ENCODE assay signal across 9 mouse cellular contexts in the genomic region with DNA sequence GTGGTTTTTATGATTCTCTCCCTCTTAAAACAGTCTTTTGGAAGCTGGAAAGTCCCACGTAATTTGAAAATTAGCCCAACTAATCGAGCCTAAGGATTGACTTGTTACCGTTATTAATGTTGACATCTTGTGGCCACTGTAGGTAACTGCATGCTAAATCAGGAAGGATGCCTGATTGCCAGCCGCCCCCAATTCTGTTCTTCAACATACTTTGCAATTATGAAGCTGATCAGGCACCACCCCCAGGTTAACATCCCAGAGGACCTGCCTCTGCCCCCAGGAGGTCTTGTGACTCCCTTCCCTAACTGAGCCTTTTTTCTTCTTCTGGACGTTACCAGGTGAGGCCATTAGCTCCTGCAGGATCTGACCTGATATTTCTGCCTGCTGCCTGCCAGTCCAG. TPM values are rescaled to one million over a fixed set of nuclear protein-coding genes. Genes with fewer than 3 reads are reported as not detected.
DNase-seq lines count a peak whose midpoint lies in the region; ATAC-seq lines count a peak whose summit lies in the region.
"Had no signal": no experiment of that assay in that cellular context is flagged by ENCODE, and none has a peak within 500 bp of the region (broad histone marks: within the 10 kb centered on the region; RNA-seq: fewer than 3 reads in every experiment).

No protein-coding gene starts in this region.

- ATAC-seq in hindbrain, embryonic 11.5 days (ENCODE audit: low FRiP score): no peak
- ATAC-seq in hindbrain, embryonic 12.5 days (ENCODE audit: low FRiP score): no peak
- ATAC-seq in embryonic facial prominence, embryonic 14.5 days (ENCODE audit: low read depth): no peak

- H3K4me3 ChIP-seq in hindbrain, embryonic 11.5 days (ENCODE audit: low read depth, low read length): no peak overlapping the region
- H3K4me3 ChIP-seq in hindbrain, embryonic 12.5 days: no peak overlapping the region
- H3K4me3 ChIP-seq in embryonic facial prominence, embryonic 14.5 days (ENCODE audit: low read depth, low read length): no peak overlapping the region

- WGBS in hindbrain, embryonic 11.5 days: 37% methylated on average over 5 of the region's 5 CpGs
- WGBS in hindbrain, embryonic 12.5 days: 39% methylated on average over 5 of the region's 5 CpGs
- 13% methylated on average over 5 of the region's 5 CpGs for WGBS in embryonic facial prominence, embryonic 14.5 days

- H3K27ac ChIP-seq in hindbrain, embryonic 11.5 days (ENCODE audit: low read depth, low read length): no peak overlapping the region
- no peak overlapping the region for H3K27ac ChIP-seq in hindbrain, embryonic 12.5 days
- H3K27ac ChIP-seq in embryonic facial prominence, embryonic 14.5 days (replicated peaks; ENCODE audit: low read depth, low read length): no peak overlapping the region

- H3K36me3 ChIP-seq in hindbrain, embryonic 11.5 days (ENCODE audit: control insufficient read depth, insufficient read depth, low read length): no peaks in the 10 kb centered on the region
- H3K36me3 ChIP-seq in hindbrain, embryonic 12.5 days: no peaks in the 10 kb centered on the region
- no peaks in the 10 kb centered on the region for H3K36me3 ChIP-seq in embryonic facial prominence, embryonic 14.5 days (ENCODE audit: control insufficient read depth, insufficient read depth, low read length)

- no peaks in the 10 kb centered on the region for H3K9me3 ChIP-seq in hindbrain, embryonic 11.5 days (ENCODE audit: control insufficient read depth, low read length)
- H3K9me3 ChIP-seq in hindbrain, embryonic 12.5 days (replicated peaks): no peaks in the 10 kb centered on the region
- H3K9me3 ChIP-seq in embryonic facial prominence, embryonic 14.5 days (ENCODE audit: control insufficient read depth, low read length): no peaks in the 10 kb centered on the region

- H3K9ac ChIP-seq in hindbrain, embryonic 11.5 days (ENCODE audit: low read depth, low read length): no peak overlapping the region
- H3K9ac ChIP-seq in hindbrain, embryonic 12.5 days: no peak overlapping the region; the same call in 1 of the 2 replicates
- no peak overlapping the region for H3K9ac ChIP-seq in embryonic facial prominence, embryonic 14.5 days (ENCODE audit: low read depth, low read length)

- peak; percentile 35 for DNase-seq in hindbrain, embryonic 11.5 days (ENCODE audit: low spot score)
- DNase-seq in 3T3-L1 (ENCODE audit: low read depth, low spot score) (peak; percentile 57), R1 (ENCODE audit: low read depth, low spot score) (peak; percentile 51)
- peak; percentile 66 for DNase-seq in embryonic facial prominence, embryonic 14.5 days (ENCODE audit: low spot score)
- peak; percentile 48 to 52 for DNase-seq in layer of hippocampus, postnatal 10 days (ENCODE audit: low spot score in 2 of 2)
- peak; percentile 11 for DNase-seq in retina, adult 2 months (ENCODE audit: low read depth, low spot score)
- DNase-seq in adrenal gland, adult 8-10 months: no peak

- no peak overlapping the region for H3K4me2 ChIP-seq in hindbrain, embryonic 11.5 days (replicated peaks; ENCODE audit: low read depth, low read length)
- no peak overlapping the region for H3K4me2 ChIP-seq in hindbrain, embryonic 12.5 days (replicated peaks)
- no peak overlapping the region for H3K4me2 ChIP-seq in embryonic facial prominence, embryonic 14.5 days (ENCODE audit: low read depth, low read length)

- H3K27me3 ChIP-seq in hindbrain, embryonic 11.5 days (ENCODE audit: control insufficient read depth, insufficient read depth, low read length): no peaks in the 10 kb centered on the region
- no peaks in the 10 kb centered on the region for H3K27me3 ChIP-seq in hindbrain, embryonic 12.5 days
- no peaks in the 10 kb centered on the region for H3K27me3 ChIP-seq in embryonic facial prominence, embryonic 14.5 days (replicated peaks; ENCODE audit: control insufficient read depth, insufficient read depth, low read length)

- H3K4me1 ChIP-seq in hindbrain, embryonic 11.5 days (replicated peaks; ENCODE audit: control insufficient read depth, insufficient read depth, low read length): no peaks in the 10 kb centered on the region
- no peaks in the 10 kb centered on the region for H3K4me1 ChIP-seq in hindbrain, embryonic 12.5 days
- H3K4me1 ChIP-seq in embryonic facial prominence, embryonic 14.5 days (ENCODE audit: control insufficient read depth, insufficient read depth, low read length): 0 out of 2 replicates have a peak, but pooled peaks cover 4% of the 10 kb centered on the region

RNA-seq across cellular contexts. Expression of a gene that starts 20.0 kb away (rescaled TPM):
- 0.99 and 1.5 TPM in 2 replicates for polyA plus RNA-seq in hindbrain, embryonic 11.5 days (2014; fragmentation: Nextera tagmentation; extraction: Ambion mirVana)
- polyA plus RNA-seq in hindbrain, embryonic 12.5 days (2016; fragmentation: Nextera tagmentation; extraction: Ambion mirVana): 0.94 and 1.0 TPM in 2 replicates
- polyA plus RNA-seq in embryonic facial prominence, embryonic 14.5 days (2014; fragmentation: Nextera tagmentation; extraction: Ambion mirVana): 2.0 and 4.3 TPM in 2 replicates
- 1 to 10 TPM; 1.0 to 1.8 TPM for total RNA-seq in layer of hippocampus, postnatal 10 days (2021)
- total RNA-seq in adrenal gland, adult 8-10 months (2022): 1 to 10 TPM in 2 of 4 experiments, under 1 TPM in 2; 0.44 to 2.1 (median 1.2) TPM
- polyA plus RNA-seq: neural tube, embryonic 11.5 days had no signal

RNA-seq across cellular contexts. Expression of a gene that starts 29.2 kb away (rescaled TPM):
- polyA plus RNA-seq in hindbrain, embryonic 11.5 days (2014; fragmentation: Nextera tagmentation; extraction: Ambion mirVana): 1.0 and 1.5 TPM in 2 replicates
- 1.9 and 2.0 TPM in 2 replicates for polyA plus RNA-seq in hindbrain, embryonic 12.5 days (2016; fragmentation: Nextera tagmentation; extraction: Ambion mirVana)
- 6.0 and 7.2 TPM in 2 replicates for polyA plus RNA-seq in embryonic facial prominence, embryonic 14.5 days (2014; fragmentation: Nextera tagmentation; extraction: Ambion mirVana)
- 10 to 100 TPM; 34.9 to 37.4 TPM for total RNA-seq in layer of hippocampus, postnatal 10 days (2021)
- 1 to 10 TPM; 4.9 to 9.2 (median 6.5) TPM for total RNA-seq in adrenal gland, adult 8-10 months (2022)
